Mouse (Mus musculus): ENCODE measurements around the gene Per3. TPM values are rescaled to one million over a fixed set of nuclear protein-coding genes. Genes with fewer than 3 reads are reported as not detected.

The Per3 gene
- polyA plus RNA-seq (2012; ENCODE audit: low replicate concordance) = 3.9 and 4.1 TPM in 2 replicates

DNA sequence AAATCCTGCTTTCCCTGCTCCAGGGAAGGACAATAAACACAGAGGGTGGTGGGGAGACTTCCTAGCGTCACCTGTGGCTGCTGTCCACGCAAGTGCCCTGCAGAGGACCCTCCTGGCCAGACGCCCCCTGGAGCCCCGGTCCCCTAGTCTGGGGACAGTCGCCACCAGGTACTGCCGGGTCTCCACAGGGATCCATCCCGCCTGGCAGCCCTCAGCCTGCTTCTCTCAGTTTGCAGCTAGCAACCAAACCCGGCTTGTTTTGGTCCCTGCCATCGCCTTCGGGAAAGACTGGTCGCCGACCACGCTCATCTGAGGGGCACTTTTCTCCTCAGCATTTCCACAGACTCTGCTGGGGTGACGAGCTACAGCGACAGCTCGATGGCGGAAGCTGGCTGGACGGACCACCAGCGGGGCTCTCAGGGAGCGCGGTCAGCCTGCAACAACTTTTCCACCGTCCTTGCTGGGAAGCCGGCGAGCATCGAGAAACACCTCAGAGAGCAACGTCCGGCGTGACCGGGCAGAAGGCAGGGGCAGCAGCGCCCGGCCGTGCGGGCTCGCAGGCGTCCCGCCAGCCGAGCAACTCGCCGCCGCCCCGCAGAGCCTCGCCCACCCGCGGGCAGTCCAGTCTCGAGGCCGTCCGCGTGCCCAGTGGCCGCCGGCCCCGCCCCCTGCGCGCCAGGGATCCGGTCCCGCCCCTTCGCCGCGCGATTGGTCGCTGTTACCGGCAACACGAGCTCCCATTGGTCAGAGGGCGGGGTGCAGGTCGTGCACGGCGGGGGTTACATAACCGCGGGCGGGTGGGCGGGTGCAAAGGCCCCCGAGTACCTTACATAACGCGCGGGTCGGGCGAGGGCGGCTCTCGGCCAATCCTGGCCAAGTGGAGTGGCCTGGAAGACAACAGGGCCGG, at the start of gene Per3:
Gene Per3, minus strand, starts transcription at position 629 of the 907 bp plus-strand sequence.

GRCm38 (mm10) chr4:151089270-151089669, 44.8 kb upstream of the Per3 start, which contains the start of gene Gm13090:
Gene Gm13090, plus strand, starts transcription at chr4:151089570.

DNA sequence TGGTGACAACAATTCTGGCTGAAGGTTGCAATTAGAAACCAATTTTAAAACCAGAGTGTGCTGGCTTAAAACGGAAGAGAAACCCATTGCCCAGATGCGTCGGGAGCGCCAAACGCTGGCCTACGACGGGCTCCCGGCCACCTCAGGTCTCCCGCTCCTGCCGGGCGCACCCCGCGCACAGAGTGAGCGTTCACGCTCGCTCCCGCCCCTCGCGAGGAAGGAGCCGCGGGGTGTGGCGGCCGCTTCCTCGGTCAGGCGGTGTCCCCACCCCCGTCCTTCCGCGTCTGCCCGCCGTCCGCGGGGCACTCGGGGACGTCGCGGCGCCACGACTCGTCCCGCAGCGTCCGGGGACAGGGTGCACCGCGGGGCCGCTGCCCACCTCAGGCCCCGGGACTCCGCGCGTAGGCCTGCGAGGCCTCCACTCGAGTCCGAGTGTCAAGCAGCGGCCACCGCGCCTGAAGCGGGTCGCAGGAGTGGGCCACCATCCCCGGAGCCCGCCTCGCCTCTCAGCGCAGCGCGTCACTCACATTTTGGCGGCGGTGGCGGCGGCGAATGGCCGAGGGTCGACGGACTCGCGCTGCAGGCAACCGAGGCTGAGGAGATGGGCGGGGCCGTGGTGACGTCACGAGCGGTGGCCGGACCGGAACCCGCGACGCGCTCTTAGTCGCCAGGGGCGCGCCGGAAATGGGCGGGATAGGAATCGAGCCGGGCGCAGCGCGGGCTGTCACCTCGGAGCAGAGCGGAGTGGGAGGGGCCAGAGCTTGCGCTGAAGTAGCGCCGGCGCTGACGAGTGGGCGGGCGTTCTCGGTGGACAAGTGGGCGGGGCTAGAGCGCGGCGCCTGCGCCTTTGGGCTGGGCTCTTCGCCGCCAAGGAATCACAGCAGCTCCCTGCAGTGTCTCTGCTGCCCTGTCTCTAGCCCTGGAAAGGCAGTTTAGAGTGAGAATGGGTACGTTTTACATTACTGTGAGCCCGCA, 13.2 kb upstream of the Per3 start, which contains the start of gene Vamp3:
Gene Vamp3, minus strand, starts transcription at position 617 of the 975 bp plus-strand sequence.

DNA sequence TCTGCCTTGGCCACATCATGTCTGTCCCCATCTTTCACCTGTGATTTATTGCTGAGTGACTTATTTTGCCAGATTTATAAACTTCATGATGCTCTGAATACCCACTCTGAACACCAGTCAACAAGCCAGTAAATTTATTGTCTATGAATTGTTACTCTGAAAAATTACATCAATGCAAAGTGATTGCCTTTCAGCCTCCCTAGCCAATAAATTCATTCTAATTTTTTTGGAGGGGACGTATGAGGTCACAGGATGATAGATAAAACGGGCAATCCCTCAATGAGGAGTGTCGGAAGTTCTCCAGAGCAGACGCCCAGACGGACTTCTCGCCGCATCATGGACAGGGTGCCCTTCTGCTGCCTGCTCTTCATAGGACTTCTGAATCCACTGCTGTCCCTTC, 47.7 kb downstream of the Per3 start, which contains the start of gene Uts2:
Gene Uts2, plus strand, starts transcription at position 301 of the 400 bp plus-strand sequence.

Other genes starting within 250 kb of the Per3 start
- gene Errfi1, start 190.7 kb downstream of the Per3 start, polyA plus RNA-seq (2012; ENCODE audit: low replicate concordance) = 0.16 and 0.36 TPM in 2 replicates
- 50.6 and 74.3 TPM in 2 replicates for gene Park7, start 130.2 kb downstream of the Per3 start, polyA plus RNA-seq (2012; ENCODE audit: low replicate concordance)
- 0.62 and 1.0 TPM in 2 replicates for gene Tnfrsf9, start 130.1 kb downstream of the Per3 start, polyA plus RNA-seq (2012; ENCODE audit: low replicate concordance)
- not detected in 2 replicates for gene Uts2, start 47.6 kb downstream of the Per3 start, polyA plus RNA-seq (2012; ENCODE audit: low replicate concordance)
- 2.1 and 5.0 TPM in 2 replicates for gene Vamp3, start 13.3 kb upstream of the Per3 start, polyA plus RNA-seq (2012; ENCODE audit: low replicate concordance)
- gene Gm13090, start 44.9 kb upstream of the Per3 start, polyA plus RNA-seq (2012; ENCODE audit: low replicate concordance) = not detected in 2 replicates